Mouse (Mus musculus) midbrain, embryonic 16.5 days (tissue): ENCODE results near the gene Il25. TPM values are rescaled to one million over a fixed set of nuclear protein-coding genes. Genes with fewer than 3 reads are reported as not detected.
"Not testable (repeated sequence)": the region's sequence is repeated elsewhere in the genome, so short reads cannot be mapped to it uniquely, and the experiment has no call there.

Source experiments
- ATAC-seq: fragments of 200-750 bp; cut with Nextera tagmentation; 2 replicates; pipeline ENCODE4 v1.8.0; 2017; ENCODE audit warnings: moderate TSS enrichment
- H3K27ac ChIP-seq: fragments of 300-500 bp; sonication (generic); 2 replicates; pipeline ENCODE4 v1.5.1; 2014; ENCODE audit warnings: mild to moderate bottlenecking, low read length, mixed read lengths
- H3K27me3 ChIP-seq: fragments of 300-500 bp; sonication (generic); 2 replicates; pipeline ENCODE4 v1.6.1; 2014; ENCODE audit warnings: low read depth, low read length, mixed read lengths; ENCODE audit not compliant: control insufficient read depth, insufficient read depth
- H3K36me3 ChIP-seq: fragments of 300-500 bp; sonication (generic); 2 replicates; pipeline ENCODE4 v1.6.1; 2014; ENCODE audit warnings: mild to moderate bottlenecking, low read length, moderate library complexity, mixed read lengths; ENCODE audit not compliant: control insufficient read depth, insufficient read depth
- H3K4me1 ChIP-seq: fragments of 300-500 bp; sonication (generic); 2 replicates; pipeline ENCODE4 v1.6.1; 2014; ENCODE audit warnings: mild to moderate bottlenecking, low read length, mixed read lengths; ENCODE audit not compliant: control insufficient read depth, insufficient read depth
- H3K4me2 ChIP-seq: fragments of 300-500 bp; sonication (generic); 2 replicates; pipeline ENCODE4 v1.6.1; 2014; ENCODE audit warnings: mild to moderate bottlenecking, low read length, mixed read lengths
- H3K4me3 ChIP-seq: fragments of 300-500 bp; sonication (generic); 2 replicates; pipeline ENCODE4 v1.5.1; 2014; ENCODE audit warnings: low read depth, mild to moderate bottlenecking, low read length, moderate library complexity, mixed read lengths
- H3K9ac ChIP-seq: fragments of 300-500 bp; sonication (generic); 2 replicates; pipeline ENCODE4 v1.6.1; 2014; ENCODE audit warnings: low read depth, low read length, mixed read lengths
- H3K9me3 ChIP-seq: fragments of 300-500 bp; sonication (generic); replicated peaks from 2 replicates; pipeline ENCODE4 v1.6.1; 2014; ENCODE audit warnings: mild to moderate bottlenecking, low read length, mixed read lengths; ENCODE audit not compliant: control insufficient read depth, poor library complexity, severe bottlenecking
- WGBS: fragments of 180-500 bp; shearing (Covaris S2); extraction: QIAGEN DNeasy Blood & Tissue Kit; methylation state at CpG from one replicate; pipeline ENCODE4 v1.1.7; 2014; 5-methylcytosine and 5-hydroxymethylcytosine counted together
- polyA plus RNA-seq: library from polyadenylated mRNA; unstranded; fragments of >200 nt; fragmentation: Nextera tagmentation; extraction: Ambion mirVana; gene quantifications from 2 replicates; pipeline ENCODE4 v1.2.1, GENCODE M21; 2015

Il25 gene
- polyA plus RNA-seq, 1 experiment from 2014 or later = 0.51 TPM

DNA sequence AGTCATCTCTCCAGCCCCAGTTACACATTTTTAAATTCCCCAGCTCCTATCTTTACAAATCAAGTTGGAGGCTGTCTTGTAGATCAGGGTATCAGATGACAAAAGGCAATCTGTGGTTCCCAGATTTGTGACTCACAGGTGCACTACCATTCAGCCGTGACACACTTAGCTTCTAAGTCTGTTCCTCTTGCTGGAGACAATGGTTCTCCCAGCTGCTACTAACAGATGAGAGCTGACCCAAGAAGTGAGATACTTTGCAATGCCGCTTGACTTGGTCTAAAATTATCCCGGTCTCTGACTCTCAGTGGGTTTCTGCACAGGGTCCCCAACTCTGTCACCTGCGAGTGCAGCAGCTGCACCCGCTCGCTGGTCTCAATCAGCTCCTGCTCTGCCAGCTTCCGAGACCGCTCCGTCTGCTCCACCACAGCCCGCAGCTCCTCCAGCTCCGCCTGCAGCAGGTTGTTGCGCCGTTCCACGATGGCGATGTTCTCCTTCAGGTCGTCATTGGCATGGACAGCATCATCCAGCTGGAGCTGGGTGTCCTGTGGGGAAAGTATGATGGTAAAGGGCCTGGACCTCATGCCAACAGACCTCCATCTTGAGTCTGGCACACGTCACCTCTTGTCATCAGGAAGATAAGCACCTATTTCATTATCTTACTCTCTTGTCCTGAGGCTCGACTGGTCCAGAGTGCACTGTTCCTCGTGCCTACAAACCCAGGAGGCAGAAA lies 13.6 kb downstream of the Il25 start:
- no peak overlapping the region for H3K9ac ChIP-seq
- 82% methylated on average over 19 of the region's 19 CpGs for WGBS
- H3K4me1 ChIP-seq = no peaks in the 10 kb centered on the region
- H3K36me3 ChIP-seq = no peaks in the 10 kb centered on the region
- ATAC-seq = no peak
- H3K27me3 ChIP-seq = no peaks in the 10 kb centered on the region
- H3K4me2 ChIP-seq = no peak overlapping the region
- no peak overlapping the region for H3K4me3 ChIP-seq
- H3K9me3 ChIP-seq = no peaks in the 10 kb centered on the region
- no peak overlapping the region for H3K27ac ChIP-seq

DNA sequence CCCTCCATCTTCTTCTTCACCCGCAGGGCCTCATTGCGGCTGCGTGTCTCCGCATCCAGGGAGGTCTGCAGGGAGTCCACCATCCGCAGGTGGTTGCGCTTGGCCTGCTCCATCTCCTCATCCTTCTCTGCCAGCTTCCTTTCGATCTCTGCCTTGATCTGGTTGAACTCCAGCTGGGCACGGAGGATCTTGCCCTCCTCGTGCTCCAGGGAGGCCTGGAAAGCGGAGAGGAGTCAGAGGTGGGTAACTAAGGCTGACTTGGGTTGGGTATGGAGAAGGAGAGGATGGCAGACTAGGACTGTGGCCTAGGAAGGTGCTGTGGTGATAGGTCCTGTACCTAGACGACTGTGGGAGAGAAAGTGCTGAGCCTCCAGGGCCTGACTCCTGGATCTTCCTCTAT lies 14.5 kb downstream of the Il25 start:
- 86% methylated on average over 6 of the region's 11 CpGs for WGBS
- H3K27ac ChIP-seq, H3K36me3 ChIP-seq, H3K4me2 ChIP-seq, H3K4me3 ChIP-seq, ATAC-seq, H3K9ac ChIP-seq, H3K4me1 ChIP-seq, H3K27me3 ChIP-seq, H3K9me3 ChIP-seq: not testable (repeated sequence)

DNA sequence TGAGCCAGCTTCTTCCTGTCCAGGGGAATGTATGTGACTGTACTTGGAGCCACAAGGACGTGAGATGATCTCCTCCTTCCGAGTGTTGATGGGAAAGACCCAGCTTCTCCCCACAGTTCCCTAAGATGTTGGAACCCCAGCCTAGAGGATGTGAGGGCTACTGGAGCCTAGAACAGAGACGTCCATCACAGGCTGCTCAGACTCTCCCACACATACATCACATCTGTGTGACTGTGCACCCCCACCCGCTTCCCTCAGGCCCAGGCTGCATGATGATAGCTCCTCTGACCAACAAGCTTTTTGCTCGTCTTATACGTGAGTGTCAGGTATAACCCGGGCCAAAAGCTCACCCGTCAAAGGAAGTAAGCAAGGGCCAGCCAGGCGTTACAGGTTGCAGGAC lies 16.3 kb downstream of the Il25 start:
- ATAC-seq = no peak
- WGBS = 90% methylated on average over 9 of the region's 9 CpGs
- H3K4me1 ChIP-seq = no peaks in the 10 kb centered on the region
- H3K27ac ChIP-seq = no peak overlapping the region
- H3K4me2 ChIP-seq = no peak overlapping the region
- no peaks in the 10 kb centered on the region for H3K36me3 ChIP-seq
- no peak overlapping the region for H3K4me3 ChIP-seq
- no peak overlapping the region for H3K9ac ChIP-seq
- H3K27me3 ChIP-seq = no peaks in the 10 kb centered on the region
- no peaks in the 10 kb centered on the region for H3K9me3 ChIP-seq

DNA sequence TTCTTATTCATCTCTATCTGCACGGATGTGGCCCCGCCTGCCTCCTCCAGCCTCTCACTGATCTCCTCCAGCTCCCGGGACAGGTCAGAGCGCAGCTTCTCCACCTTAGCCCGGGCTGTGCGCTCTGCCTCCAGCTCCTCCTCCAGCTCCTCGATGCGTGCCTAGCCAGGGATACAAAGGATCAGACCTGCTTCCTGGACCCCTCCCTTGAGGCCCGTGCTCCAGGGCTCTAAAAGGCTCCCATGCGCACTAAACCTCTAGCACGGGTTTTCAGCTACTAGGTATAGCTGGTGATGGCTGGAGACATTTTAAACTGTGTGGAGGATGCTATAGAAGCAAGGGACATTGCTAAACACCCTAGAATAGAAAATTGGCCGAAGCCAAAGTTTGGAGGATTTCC lies 18.0 kb downstream of the Il25 start:
- WGBS = 71% methylated on average over 12 of the region's 12 CpGs
- Histone ChIP-seq H3K4me2 (no peak overlapping the region), H3K9ac (no peak overlapping the region), H3K4me3 (no peak overlapping the region), H3K4me1 (no peaks in the 10 kb centered on the region), H3K27ac (no peak overlapping the region), H3K9me3 (no peaks in the 10 kb centered on the region), H3K36me3 (no peaks in the 10 kb centered on the region), H3K27me3 (no peaks in the 10 kb centered on the region)
- no peak for ATAC-seq

DNA sequence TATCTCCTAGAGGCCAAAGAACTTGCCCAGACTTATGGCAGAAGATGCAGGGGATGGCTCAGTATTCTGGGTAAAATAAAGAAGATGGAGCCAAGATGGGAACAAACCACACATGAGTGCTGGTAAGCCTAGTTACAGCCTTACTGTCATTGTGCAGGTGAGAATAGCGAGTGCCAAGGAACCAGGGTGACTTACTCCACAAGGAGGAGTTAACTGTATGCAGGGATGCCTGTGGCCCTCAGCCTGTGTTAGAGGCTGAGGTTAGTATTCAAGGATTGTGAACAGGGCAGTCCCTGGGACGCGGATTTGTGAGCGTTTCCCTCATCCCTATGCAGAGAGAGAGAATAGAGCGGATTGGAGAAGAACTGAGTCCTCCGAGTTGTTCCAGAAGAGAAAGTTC lies 19.1 kb downstream of the Il25 start:
- Histone ChIP-seq H3K4me1 (no peaks in the 10 kb centered on the region), H3K27ac (no peak overlapping the region), H3K4me3 (no peak overlapping the region), H3K9ac (no peak overlapping the region), H3K36me3 (no peaks in the 10 kb centered on the region), H3K9me3 (no peaks in the 10 kb centered on the region), H3K27me3 (no peaks in the 10 kb centered on the region), H3K4me2 (no peak overlapping the region)
- WGBS = 88% methylated on average over 6 of the region's 6 CpGs
- no peak for ATAC-seq

DNA sequence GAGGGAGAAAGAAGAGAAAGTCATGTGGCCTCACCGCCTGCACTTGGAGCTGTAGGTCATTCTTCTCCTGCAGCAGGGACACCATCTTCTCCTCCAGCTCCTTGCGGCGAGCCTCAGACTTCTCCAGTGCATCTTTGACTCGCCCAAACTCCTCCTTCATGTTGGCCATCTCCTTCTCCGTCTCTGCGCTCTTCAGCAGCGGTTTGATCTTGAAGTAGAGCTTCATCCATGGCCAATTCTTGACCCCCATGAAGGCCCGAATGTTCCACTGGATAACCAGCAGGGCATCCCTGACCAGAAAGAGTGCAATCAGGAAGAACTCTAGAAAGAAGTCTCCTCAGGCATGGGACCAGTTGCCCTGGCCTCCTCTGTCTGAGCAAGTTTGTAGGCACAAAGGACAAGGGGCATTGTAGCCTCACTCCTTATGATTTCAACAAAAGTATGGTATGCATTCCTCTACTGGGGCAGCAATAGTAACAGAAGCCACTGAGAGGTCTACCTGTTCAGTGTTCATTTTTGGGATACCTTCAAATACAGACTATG lies 21.2 kb downstream of the Il25 start:
- H3K4me3 ChIP-seq = no peak overlapping the region
- H3K27me3 ChIP-seq = no peaks in the 10 kb centered on the region
- WGBS = 92% methylated on average over 8 of the region's 8 CpGs
- no peaks in the 10 kb centered on the region for H3K36me3 ChIP-seq
- no peaks in the 10 kb centered on the region for H3K9me3 ChIP-seq
- H3K4me1 ChIP-seq = no peaks in the 10 kb centered on the region
- no peak for ATAC-seq
- no peak overlapping the region for H3K9ac ChIP-seq
- no peak overlapping the region for H3K27ac ChIP-seq
- no peak overlapping the region for H3K4me2 ChIP-seq

DNA sequence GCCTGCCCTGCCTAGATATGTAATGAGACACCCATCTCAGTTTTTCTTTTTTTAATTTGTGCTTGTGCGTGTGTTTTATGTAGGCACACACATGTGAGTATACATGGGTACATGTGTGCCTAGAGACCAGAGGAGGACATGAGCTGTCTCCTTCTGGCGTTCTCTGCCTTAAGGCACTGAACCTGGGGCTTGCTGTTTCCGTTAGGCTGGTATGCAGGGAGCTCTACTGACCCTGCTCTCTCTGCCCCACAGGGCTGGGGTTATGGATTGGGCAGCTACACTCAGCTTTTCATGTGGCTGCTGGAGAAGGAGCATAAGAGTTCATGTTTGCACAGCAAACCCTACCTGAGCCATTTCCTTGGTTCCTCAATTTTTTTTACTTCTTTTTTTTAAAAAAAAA lies 22.0 kb downstream of the Il25 start:
- WGBS = 85% methylated on average over 3 of the region's 3 CpGs

DNA sequence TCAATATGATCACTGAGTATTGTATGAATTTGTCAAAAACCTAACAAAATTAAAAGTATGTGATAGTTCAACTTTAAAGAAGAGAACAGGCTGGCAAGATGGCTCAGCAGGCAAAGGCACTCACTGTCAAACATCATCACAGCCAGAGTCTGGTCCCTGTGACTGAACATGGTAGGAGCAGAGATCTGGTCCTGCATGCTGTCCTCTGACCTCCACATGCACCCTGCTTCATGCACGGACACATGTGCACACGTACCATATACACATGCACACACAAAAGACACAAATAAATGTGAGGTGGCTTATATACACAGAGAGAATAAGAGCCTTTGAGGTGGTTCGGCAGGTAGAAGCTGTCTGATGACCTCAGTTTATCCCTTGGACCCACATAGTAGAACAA lies 23.0 kb downstream of the Il25 start:
- Histone ChIP-seq H3K9me3 (no peaks in the 10 kb centered on the region), H3K36me3 (no peaks in the 10 kb centered on the region), H3K4me1 (no peaks in the 10 kb centered on the region), H3K9ac (no peak overlapping the region), H3K27ac (no peak overlapping the region), H3K4me2 (no peak overlapping the region), H3K4me3 (no peak overlapping the region), H3K27me3 (no peaks in the 10 kb centered on the region)
- ATAC-seq = no peak
- 83% methylated on average over 3 of the region's 3 CpGs for WGBS

More for the DNA sequence above, 22.0 kb downstream of the Il25 start:
- H3K27ac ChIP-seq = no peak overlapping the region
- H3K4me3 ChIP-seq = no peak overlapping the region
- no peaks in the 10 kb centered on the region for H3K9me3 ChIP-seq
- no peaks in the 10 kb centered on the region for H3K4me1 ChIP-seq
- no peaks in the 10 kb centered on the region for H3K36me3 ChIP-seq
- H3K27me3 ChIP-seq = no peaks in the 10 kb centered on the region
- H3K9ac ChIP-seq = no peak overlapping the region
- no peak for ATAC-seq
- H3K4me2 ChIP-seq = no peak overlapping the region

DNA sequence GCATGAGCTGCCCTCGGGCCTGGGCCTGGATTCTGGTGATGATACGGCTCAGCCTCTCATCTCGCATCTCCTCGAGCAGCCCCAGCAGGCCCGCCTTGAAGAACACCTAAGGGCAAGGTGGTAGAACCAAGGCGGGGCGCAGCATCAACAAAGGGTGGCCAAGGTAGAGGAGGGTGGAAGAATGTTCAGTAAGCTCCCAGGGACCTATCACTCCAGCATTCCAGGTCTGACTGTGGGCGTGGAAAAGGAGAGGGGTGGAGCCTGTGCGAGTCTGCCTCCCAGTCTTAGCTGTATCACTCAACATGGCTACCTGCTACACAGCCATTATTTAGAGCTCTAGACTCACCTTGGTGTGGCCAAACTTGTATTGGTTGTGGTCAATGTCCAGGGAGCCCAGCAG lies 24.0 kb downstream of the Il25 start:
- Histone ChIP-seq H3K4me3 (no peak overlapping the region), H3K27ac (no peak overlapping the region), H3K36me3 (no peaks in the 10 kb centered on the region), H3K27me3 (no peaks in the 10 kb centered on the region), H3K4me2 (no peak overlapping the region), H3K9me3 (no peaks in the 10 kb centered on the region), H3K4me1 (no peaks in the 10 kb centered on the region), H3K9ac (no peak overlapping the region)
- no peak for ATAC-seq
- 90% methylated on average over 9 of the region's 9 CpGs for WGBS
